Mouse (Mus musculus) spleen, adult 2 months (tissue): ENCODE results near the gene Rap1gap2.

Source experiments
- CTCF ChIP-seq: fragments of 200-500 bp; IDR thresholded peaks from 2 replicates; pipeline ENCODE4 v1.5.1; 2011; ENCODE audit warnings: mild to moderate bottlenecking, inconsistent platforms; ENCODE audit not compliant: insufficient read depth, insufficient read length, insufficient replicate concordance; ENCODE audit errors: extremely low read depth
- POLR2A ChIP-seq: fragments of 200-500 bp; IDR thresholded peaks from 2 replicates; pipeline ENCODE4 v1.6.1; 2011; ENCODE audit warnings: low read depth, low read length, inconsistent platforms

DNA sequence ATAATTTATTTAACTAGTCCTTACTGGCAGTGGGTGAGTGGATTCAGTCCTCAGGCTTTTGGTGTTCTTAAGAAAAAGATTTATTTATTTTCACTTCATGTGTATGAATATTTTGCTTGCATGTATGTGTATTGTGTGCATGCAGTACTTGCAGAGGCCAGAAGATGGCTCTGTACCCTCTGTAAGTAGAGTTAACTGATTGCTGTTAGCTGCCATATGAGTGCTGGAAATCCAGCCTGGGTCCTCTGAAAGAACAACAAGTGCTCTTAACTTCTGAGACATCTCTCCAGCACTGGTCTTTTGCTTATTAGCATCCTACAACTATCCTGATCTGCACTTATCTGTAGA lies 12.8 kb downstream of the Rap1gap2 start:
- TF ChIP-seq POLR2A = no peak
- TF ChIP-seq CTCF = no peak
